Mouse (Mus musculus): ENCODE measurements around the gene Coasy. TPM values are rescaled to one million over a fixed set of nuclear protein-coding genes. Genes with fewer than 3 reads are reported as not detected.
A peak's percentile ranks its signal among the peaks of the same experiment; 100 is the strongest.

Coasy gene
- polyA plus RNA-seq, 1 experiment from 2014 or later = 26.8 TPM

- Histone ChIP-seq H3K4me2 (peak within 1 kb of the TSS; percentile 97), H3K27me3 (replicated peaks) (no peaks in the 10 kb centered on the region), H3K27ac (replicated peaks) (peak within 1 kb of the TSS; percentile 98), H3K4me1 (peaks cover 16% of the 10 kb centered on the region), H3K36me3 (peaks cover 75% of the 10 kb centered on the region), H3K4me3 (peak within 1 kb of the TSS; percentile 84), H3K9me3 (no peaks in the 10 kb centered on the region), H3K9ac (peak within 1 kb of the TSS; percentile 92)
- under 1% methylated on average over 43 of the region's 43 CpGs for WGBS
- peak; percentile 88 for ATAC-seq (ENCODE audit: extremely low read depth, insufficient number of reproducible peaks, low FRiP score, low TSS enrichment)
Measured at GRCm38 (mm10) chr11:101095314-101096024, 13.1 kb downstream of the Coasy start, which contains the start of gene Psmc3ip. Psmc3ip (minus strand) TSS chr11:101095436.

- Histone ChIP-seq H3K4me1 (peaks cover 16% of the 10 kb centered on the region), H3K9me3 (no peaks in the 10 kb centered on the region), H3K9ac (no peak overlapping the region), H3K27me3 (replicated peaks) (no peaks in the 10 kb centered on the region), H3K4me3 (no peak overlapping the region), H3K27ac (replicated peaks) (no peak overlapping the region), H3K4me2 (no peak overlapping the region), H3K36me3 (peaks cover 73% of the 10 kb centered on the region)
- no peak for ATAC-seq (ENCODE audit: extremely low read depth, insufficient number of reproducible peaks, low FRiP score, low TSS enrichment)
- 89% methylated on average over 8 of the region's 8 CpGs for WGBS
Measured at GRCm38 (mm10) chr11:101098231-101098630, 15.9 kb downstream of the Coasy start.

- H3K4me1 ChIP-seq = no peaks in the 10 kb centered on the region
Measured at GRCm38 (mm10) chr11:101103011-101103410, 20.6 kb downstream of the Coasy start.

GRCm38 (mm10) chr11:101109351-101109750 lies 27.0 kb downstream of the Coasy start:
- Histone ChIP-seq H3K4me1 (peaks cover 9% of the 10 kb centered on the region), H3K9ac (no peak overlapping the region), H3K36me3 (peaks cover 37% of the 10 kb centered on the region), H3K4me3 (no peak overlapping the region), H3K4me2 (no peak overlapping the region), H3K9me3 (peaks cover 3% of the 10 kb centered on the region; the same call in 1 of the 2 replicates), H3K27ac (replicated peaks) (no peak overlapping the region), H3K27me3 (replicated peaks) (no peaks in the 10 kb centered on the region)
- no peak for ATAC-seq (ENCODE audit: extremely low read depth, insufficient number of reproducible peaks, low FRiP score, low TSS enrichment)
- WGBS = 89% methylated on average over 4 of the region's 4 CpGs

More at GRCm38 (mm10) chr11:101103011-101103410, 20.6 kb downstream of the Coasy start:
- WGBS = 91% methylated on average over 5 of the region's 5 CpGs
- Histone ChIP-seq H3K9ac (no peak overlapping the region), H3K27ac (replicated peaks) (no peak overlapping the region), H3K9me3 (no peaks in the 10 kb centered on the region), H3K4me3 (no peak overlapping the region), H3K36me3 (peaks cover 81% of the 10 kb centered on the region), H3K27me3 (replicated peaks) (no peaks in the 10 kb centered on the region), H3K4me2 (no peak overlapping the region)
- ATAC-seq (ENCODE audit: extremely low read depth, insufficient number of reproducible peaks, low FRiP score, low TSS enrichment) = no peak

GRCm38 (mm10) chr11:101110708-101111107 lies 28.3 kb downstream of the Coasy start:
- H3K4me1 ChIP-seq = peaks cover 17% of the 10 kb centered on the region
- no peaks in the 10 kb centered on the region for H3K27me3 ChIP-seq (replicated peaks)
- H3K9me3 ChIP-seq = peaks cover 3% of the 10 kb centered on the region; the same call in 1 of the 2 replicates
- ATAC-seq (ENCODE audit: extremely low read depth, insufficient number of reproducible peaks, low FRiP score, low TSS enrichment) = no peak
- no peak overlapping the region for H3K4me3 ChIP-seq
- no peak overlapping the region for H3K9ac ChIP-seq
- WGBS = 56% methylated on average over 5 of the region's 5 CpGs
- H3K36me3 ChIP-seq = peaks cover 23% of the 10 kb centered on the region
- H3K4me2 ChIP-seq = no peak overlapping the region
- H3K27ac ChIP-seq (replicated peaks) = no peak overlapping the region

GRCm38 (mm10) chr11:101111178-101111577 lies 28.8 kb downstream of the Coasy start:
- Histone ChIP-seq H3K27me3 (replicated peaks) (no peaks in the 10 kb centered on the region), H3K4me3 (no peak overlapping the region), H3K27ac (replicated peaks) (no peak overlapping the region), H3K9ac (no peak overlapping the region), H3K9me3 (peaks cover 3% of the 10 kb centered on the region; the same call in 1 of the 2 replicates), H3K4me1 (peaks cover 22% of the 10 kb centered on the region), H3K4me2 (no peak overlapping the region), H3K36me3 (peaks cover 20% of the 10 kb centered on the region)
- WGBS = 87% methylated on average over 4 of the region's 4 CpGs
- no peak for ATAC-seq (ENCODE audit: extremely low read depth, insufficient number of reproducible peaks, low FRiP score, low TSS enrichment)

- H3K4me3 ChIP-seq = no peak overlapping the region
- no peak for ATAC-seq (ENCODE audit: extremely low read depth, insufficient number of reproducible peaks, low FRiP score, low TSS enrichment)
- H3K27me3 ChIP-seq (replicated peaks) = no peaks in the 10 kb centered on the region
- H3K4me1 ChIP-seq = peaks cover 26% of the 10 kb centered on the region
- H3K4me2 ChIP-seq = no peak overlapping the region
- H3K9me3 ChIP-seq = peaks cover 3% of the 10 kb centered on the region; the same call in 1 of the 2 replicates
- WGBS = 92% methylated on average over 3 of the region's 3 CpGs
- no peak overlapping the region for H3K9ac ChIP-seq
- H3K27ac ChIP-seq (replicated peaks) = no peak overlapping the region
- H3K36me3 ChIP-seq = peaks cover 27% of the 10 kb centered on the region
Measured at GRCm38 (mm10) chr11:101112186-101112585, 29.8 kb downstream of the Coasy start.

GRCm38 (mm10) chr11:101115564-101115963 lies 33.2 kb downstream of the Coasy start:
- Histone ChIP-seq H3K4me3 (no peak overlapping the region), H3K9ac (peak overlapping the region; percentile 65), H3K4me1 (peaks cover 45% of the 10 kb centered on the region), H3K36me3 (peaks cover 24% of the 10 kb centered on the region), H3K27me3 (replicated peaks) (no peaks in the 10 kb centered on the region), H3K27ac (replicated peaks) (0 out of 2 replicates have a peak overlapping the region, but pooled peaks have one; percentile 1), H3K9me3 (peaks cover 3% of the 10 kb centered on the region; the same call in 1 of the 2 replicates), H3K4me2 (no peak overlapping the region)
- no peak for ATAC-seq (ENCODE audit: extremely low read depth, insufficient number of reproducible peaks, low FRiP score, low TSS enrichment)
- WGBS = 70% methylated on average over 2 of the region's 2 CpGs

- WGBS = 28% methylated on average over 4 of the region's 4 CpGs
- no peaks in the 10 kb centered on the region for H3K27me3 ChIP-seq (replicated peaks)
- ATAC-seq (ENCODE audit: extremely low read depth, insufficient number of reproducible peaks, low FRiP score, low TSS enrichment) = no peak
Measured at GRCm38 (mm10) chr11:101118105-101118504, 35.7 kb downstream of the Coasy start.

GRCm38 (mm10) chr11:101119131-101119760 lies 36.9 kb downstream of the Coasy start:
- H3K9ac ChIP-seq = peak overlapping the region; percentile 91
- H3K4me2 ChIP-seq = peak overlapping the region; percentile 99
- ATAC-seq (ENCODE audit: extremely low read depth, insufficient number of reproducible peaks, low FRiP score, low TSS enrichment) = peak; percentile 73
- WGBS = under 1% methylated on average over 36 of the region's 39 CpGs
- H3K27ac ChIP-seq (replicated peaks) = peak overlapping the region; percentile 94
- no peaks in the 10 kb centered on the region for H3K27me3 ChIP-seq (replicated peaks)
- H3K9me3 ChIP-seq = no peaks in the 10 kb centered on the region
- H3K36me3 ChIP-seq = peaks cover 35% of the 10 kb centered on the region
- peaks cover 50% of the 10 kb centered on the region for H3K4me1 ChIP-seq
- H3K4me3 ChIP-seq = peak overlapping the region; percentile 81

More at GRCm38 (mm10) chr11:101118105-101118504, 35.7 kb downstream of the Coasy start:
- Histone ChIP-seq H3K4me2 (peak overlapping the region; percentile 99), H3K4me3 (peak overlapping the region; percentile 81), H3K27ac (replicated peaks) (0 out of 2 replicates have a peak overlapping the region, but pooled peaks have one; percentile 8), H3K9me3 (peaks cover under 1% of the 10 kb centered on the region; the same call in 1 of the 2 replicates), H3K4me1 (peaks cover 50% of the 10 kb centered on the region), H3K36me3 (peaks cover 32% of the 10 kb centered on the region), H3K9ac (peak overlapping the region; percentile 91)

GRCm38 (mm10) chr11:101119761-101120544 lies 37.6 kb downstream of the Coasy start, which contains the start of the genes Retreg3 and Tubg1:
Retreg3 (minus strand) TSS chr11:101119893.
Tubg1 (plus strand) TSS chr11:101119938.
- Histone ChIP-seq H3K36me3 (peaks cover 41% of the 10 kb centered on the region), H3K4me2 (peak within 1 kb of the TSS; percentile 99), H3K27ac (replicated peaks) (peak within 1 kb of the TSS; percentile 94), H3K27me3 (replicated peaks) (no peaks in the 10 kb centered on the region), H3K9ac (peak within 1 kb of the TSS; percentile 93), H3K4me1 (peaks cover 49% of the 10 kb centered on the region), H3K9me3 (no peaks in the 10 kb centered on the region), H3K4me3 (peak within 1 kb of the TSS; percentile 81)
- peak; percentile 95 for ATAC-seq (ENCODE audit: extremely low read depth, insufficient number of reproducible peaks, low FRiP score, low TSS enrichment)
- WGBS = under 1% methylated on average over 61 of the region's 61 CpGs
